Mouse (Mus musculus) activated CD4-positive, CD25-positive, alpha-beta regulatory T cell, adult 4 months (primary cell): Measurements from ENCODE around the gene Fam228a. TPM values are rescaled to one million over a fixed set of nuclear protein-coding genes. Genes with fewer than 3 reads are reported as not detected.
"Not testable (repeated sequence)": the region's sequence is repeated elsewhere in the genome, so short reads cannot be mapped to it uniquely, and the experiment has no call there.

Experiments used
- ATAC-seq: one replicate; pipeline ENCODE4 v1.8.0; 2017
- polyA plus RNA-seq, 2 experiments: library from polyadenylated mRNA; unstranded; fragments of 100-300 nt; shearing (Covaris generic); gene quantifications; one replicate each; pipeline ENCODE4 v1.2.1; 2017

Gene Fam228a
- polyA plus RNA-seq = not detected

DNA sequence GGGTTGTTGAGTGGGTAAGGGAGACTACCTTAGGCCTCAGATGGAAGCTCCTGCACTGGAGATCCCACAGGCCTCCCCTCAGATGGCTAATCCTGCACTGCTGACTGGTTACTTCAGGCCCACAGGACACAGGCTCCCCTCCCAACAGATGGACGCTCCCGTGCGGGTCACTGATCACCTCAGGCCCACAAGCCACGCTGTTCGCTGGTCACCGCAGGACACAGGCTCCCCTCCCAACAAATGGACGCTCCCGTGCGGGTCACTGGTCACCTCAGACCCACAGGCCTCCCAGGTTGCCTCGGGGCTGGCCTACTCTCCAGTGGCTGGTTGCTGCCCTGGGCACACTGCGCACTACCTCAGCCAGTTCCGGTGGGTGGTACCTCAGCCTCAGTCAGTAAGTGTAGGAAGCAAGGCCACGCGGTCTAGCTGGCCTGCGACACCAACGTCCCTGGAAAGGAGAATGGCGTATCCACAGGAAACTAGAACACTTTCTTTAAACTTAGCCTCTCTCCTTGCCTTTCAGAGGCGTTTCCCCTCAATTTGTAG is at the start of gene Fam228a:
Gene Fam228a (minus strand): TSS at position 400 of the 546 bp plus-strand sequence.
- no peak for ATAC-seq

DNA sequence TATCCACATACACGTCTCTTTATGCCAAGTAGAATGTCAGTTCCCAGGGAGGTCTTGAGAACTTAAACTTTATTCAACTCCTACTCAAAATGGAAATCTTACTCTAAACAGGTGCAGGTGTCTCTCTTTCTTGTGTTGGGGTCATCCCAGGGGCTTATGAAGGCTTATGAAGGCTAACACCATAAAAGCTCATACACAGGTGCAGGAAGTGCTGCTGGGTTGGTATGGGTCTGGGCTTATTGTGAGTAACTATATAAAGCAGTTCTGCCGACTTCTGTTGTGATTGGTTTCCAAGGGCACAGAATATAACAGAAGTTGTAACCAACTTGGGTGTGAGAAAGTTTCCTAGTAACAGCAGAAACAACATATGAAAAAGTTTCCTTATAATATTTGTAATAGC is 46.2 kb upstream of the Fam228a start:
- no peak for ATAC-seq

DNA sequence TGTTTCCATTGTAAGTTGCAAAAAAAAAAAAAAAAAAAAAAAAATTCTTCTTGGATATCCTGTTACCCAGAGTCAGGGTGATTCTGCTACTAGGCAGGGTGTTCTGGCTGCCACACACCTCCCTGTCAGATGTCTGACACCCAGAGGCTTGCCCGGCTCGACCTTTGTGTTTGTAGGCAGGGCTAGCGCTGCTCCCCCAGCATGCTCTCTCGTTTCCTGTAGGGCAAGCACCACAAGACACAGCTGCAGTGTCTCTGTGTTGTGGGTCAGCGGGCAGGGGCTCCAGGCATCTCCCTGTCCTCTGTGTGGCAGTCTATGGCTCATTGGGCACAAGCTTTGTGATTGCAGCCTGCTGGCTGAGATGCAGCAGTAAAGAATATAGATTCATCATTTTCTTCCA is 45.4 kb upstream of the Fam228a start:
- no peak for ATAC-seq

DNA sequence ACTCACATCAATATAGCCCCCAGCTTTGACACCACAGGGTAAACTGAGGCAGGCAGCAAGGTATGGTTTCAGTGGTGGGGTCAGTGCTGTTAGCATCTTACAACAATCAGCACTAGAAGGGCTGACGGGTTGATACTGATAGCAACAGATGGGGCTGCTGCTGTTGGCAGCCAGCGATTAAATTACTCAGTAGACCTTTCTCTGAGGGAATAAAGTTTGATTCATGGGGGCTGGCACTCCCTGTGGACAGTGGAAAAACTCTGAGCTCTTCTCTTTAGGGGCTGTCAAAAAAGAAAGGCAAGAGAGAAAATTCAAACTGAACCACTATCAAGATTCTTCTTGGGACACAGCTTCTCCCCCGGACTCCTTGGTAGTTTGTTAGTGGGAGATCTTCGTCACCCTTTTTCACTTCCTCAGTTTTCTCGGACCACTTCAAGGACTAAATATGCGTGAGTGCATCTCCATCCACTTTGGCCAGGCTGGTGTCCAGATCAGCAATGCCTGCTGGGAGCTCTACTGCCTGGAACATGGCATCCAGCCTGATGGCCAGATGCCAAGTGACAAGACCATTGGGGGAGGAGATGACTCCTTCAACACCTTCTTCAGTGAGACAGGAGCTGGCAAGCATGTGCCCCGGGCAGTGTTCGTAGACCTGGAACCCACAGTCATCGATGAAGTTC is 43.6 kb upstream of the Fam228a start:
- not testable (repeated sequence) for ATAC-seq

DNA sequence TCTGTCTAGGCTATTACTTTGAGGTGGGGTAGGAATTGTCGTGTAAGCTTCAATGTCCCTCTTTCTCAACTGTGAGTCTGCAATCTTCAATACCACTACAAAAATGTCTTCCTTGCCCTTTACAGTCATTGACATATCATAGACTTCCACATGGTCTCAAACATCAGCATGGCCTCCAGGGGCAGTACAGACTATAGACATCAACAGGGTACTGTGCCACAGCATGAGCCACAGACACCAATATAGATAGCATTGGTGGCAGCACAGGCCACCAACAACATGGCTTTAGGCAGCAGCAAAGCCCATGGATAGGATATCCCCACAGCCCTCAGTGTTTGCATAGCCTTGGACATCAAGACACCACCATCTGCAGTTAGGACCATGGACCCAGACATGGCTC is 43.0 kb upstream of the Fam228a start:
- ATAC-seq = no peak

DNA sequence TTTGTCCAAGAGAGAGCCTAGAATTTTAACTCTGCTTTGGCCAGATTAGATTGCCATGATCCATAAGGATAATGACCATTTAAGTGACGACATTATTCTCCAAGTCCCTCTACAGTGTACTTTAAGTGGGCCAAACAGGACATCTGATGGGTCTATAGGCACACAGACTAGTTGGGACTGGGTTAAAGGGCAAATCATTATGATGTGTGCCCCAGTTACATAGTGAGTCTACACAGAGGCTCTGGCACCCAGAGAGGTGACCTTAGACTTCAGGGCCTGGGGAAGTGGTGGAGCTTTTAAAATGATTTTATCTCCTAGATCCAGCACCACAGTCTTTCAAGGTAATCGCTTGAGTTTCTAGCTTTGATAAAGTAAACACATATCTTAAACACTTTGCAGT is 42.0 kb upstream of the Fam228a start:
- ATAC-seq = no peak

DNA sequence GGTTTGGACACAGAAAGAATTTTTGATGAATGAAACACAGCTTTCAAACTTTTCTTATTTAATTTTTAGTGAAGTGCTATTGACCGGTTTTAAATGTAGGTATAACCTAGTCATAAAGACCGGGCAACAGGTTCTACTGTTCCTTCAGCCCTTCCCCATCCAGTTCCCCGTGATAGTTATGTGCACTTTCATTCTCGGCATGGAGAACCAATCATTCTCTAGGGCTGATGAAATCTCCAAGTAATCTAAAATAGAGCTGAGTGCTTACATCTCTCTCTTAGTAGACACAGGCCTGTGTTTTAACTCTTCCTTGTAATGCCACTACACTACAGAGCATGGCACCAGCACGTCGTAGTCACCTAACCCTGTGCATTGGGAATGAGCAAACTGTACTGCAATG is 39.5 kb upstream of the Fam228a start:
- ATAC-seq = no peak

DNA sequence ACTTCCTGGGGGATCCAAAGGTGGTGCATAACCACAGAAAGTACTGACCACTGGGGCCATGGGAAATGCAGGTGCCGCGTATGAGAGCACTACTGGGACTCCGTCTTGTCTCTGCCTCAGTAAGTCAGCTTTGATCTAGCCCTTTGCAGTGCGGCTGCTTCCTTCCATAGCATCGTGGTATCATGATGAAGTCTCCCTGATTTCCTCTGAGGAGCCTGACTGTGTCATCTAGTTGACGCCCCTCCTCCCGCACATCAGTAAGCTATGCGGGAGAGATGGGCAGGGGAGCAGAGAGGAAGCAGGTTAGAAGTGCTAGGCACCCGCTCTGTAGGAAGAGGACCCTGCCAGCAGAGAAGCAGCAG is 37.3 kb upstream of the Fam228a start:
- no peak for ATAC-seq

DNA sequence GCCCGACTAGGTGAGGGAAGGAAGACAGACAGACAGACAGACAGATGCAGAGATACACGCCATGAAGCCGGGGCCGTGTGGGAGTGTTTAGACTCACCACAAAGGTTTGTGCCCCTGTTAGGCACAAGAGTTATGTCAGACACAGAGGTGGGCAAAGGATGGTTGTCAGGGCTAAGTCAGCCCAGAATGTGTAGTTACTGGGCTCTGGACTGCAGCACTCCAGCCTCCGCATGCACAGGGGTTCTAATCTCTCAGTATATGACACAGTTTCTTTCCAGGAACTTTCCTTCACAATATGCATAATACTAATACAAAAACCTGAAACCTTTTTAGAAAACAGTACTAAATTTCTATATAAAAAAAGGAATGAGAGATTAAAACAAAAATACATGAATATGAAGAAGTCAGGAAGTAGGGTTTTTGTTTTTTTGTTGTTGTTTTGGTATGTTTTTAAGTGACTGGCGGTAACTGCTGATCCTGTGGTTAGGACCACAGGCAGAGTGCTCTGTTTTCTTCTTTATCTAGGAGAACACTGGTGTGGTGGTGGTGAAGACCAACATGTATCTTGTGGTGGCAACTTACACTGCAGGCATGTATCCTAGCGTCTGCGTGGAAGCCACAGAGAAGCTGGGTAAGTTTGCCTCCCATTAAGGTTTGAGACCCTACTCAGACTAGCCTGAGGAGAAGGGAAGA is 36.8 kb upstream of the Fam228a start:
- ATAC-seq = no peak

DNA sequence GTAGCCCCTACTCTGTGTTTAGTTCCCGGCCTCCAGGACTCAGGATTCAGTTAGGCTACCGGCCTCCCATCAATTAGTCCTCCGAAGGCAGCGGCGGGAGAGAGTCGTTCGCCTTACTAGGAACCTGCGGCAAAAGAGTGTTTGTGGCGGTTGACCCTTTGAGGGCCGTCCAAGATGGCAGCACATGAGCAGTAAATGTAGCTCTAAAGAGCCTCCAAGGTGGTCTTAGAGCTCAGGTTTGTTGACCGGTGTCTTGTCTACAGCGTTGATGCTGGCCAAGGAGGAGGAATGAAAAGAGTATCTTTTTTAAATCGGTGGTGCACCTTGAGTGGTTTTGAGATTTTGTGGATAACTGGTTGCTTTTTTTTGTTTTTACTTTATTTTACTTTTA is 31.1 kb upstream of the Fam228a start:
- peak; percentile 12 for ATAC-seq

DNA sequence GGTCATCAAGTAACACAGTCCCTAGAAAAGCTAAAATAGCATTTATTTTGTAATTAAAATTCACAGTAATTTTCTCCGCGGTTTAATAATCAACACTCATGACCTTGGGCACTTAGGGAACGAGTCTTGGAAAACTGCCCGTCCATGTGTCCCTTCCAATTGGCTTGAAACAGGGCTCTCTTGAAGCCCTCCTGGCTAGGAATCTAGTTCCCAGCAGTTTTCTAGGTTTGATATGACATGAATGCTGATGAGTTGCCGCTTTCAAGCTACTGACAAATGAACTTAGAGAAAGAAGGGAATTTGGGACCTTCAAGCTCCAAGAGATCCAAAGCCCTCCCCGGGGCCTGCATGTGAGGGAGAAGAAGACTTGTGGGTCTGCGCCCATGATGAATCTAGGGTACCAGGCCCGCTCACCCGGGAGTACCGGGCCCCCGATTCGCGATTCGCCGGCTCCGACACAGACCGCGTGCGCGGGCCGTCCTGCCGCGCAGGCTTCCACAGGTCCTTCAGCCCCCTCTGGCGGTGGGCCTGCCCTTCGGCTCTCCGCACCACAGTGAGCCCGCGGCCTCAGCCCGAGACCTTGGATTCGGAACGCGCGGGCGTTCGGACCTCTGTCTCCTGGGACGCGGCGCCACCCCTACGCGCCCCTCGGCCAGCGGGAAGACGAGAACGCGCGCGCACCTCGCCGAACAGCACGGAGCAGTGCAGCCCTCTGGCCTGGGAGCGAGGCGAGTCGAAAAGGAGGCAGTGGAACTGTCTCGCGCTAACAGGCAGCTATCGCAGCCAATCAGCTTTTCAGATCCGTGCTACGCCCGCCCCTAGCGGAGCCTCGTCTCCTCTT is 30.5 kb upstream of the Fam228a start, which contains the start of the genes Pfn4 and Fam228b:
Gene Pfn4 (plus strand): TSS at position 531 of the 841 bp plus-strand sequence.
Gene Fam228b (minus strand): TSS at position 776 of the 841 bp plus-strand sequence.
- peak; percentile 99 for ATAC-seq

DNA sequence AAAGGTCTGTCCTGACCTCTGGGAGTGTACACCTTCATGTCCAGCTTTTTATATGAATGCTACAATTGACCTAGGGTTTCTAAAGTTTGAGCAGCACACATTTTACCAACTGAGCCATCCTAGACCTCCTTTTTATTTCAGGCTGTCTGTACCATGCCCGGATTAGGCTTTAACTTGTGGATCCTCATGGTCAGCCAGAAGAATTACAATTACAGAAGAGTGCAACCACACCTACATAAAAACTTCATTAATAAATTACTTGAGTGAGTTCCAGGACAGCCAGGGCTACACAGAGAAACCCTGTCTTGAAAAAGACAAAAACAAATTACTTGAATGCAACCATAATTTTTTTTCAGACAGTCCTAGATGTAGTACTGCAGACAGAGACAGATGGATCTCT is 18.8 kb upstream of the Fam228a start:
- ATAC-seq = no peak

DNA sequence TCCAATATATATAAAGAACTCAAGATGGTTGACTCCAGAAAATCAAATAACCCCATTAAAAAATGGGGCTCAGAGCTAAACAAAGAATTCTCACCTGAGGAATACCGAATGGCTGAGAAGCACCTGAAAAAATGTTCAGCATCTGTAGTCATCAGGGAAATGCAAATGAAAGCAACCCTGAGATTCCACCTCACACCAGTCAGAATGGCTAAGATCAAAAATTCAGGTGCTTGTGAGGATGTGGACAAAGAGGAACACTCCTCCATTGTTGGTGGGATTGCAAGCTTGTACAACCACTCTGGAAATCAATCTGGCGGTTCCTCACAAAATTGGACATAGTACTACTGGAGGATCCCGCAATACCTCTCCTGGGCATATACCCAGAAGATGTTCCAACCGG is 16.2 kb upstream of the Fam228a start:
- not testable (repeated sequence) for ATAC-seq

DNA sequence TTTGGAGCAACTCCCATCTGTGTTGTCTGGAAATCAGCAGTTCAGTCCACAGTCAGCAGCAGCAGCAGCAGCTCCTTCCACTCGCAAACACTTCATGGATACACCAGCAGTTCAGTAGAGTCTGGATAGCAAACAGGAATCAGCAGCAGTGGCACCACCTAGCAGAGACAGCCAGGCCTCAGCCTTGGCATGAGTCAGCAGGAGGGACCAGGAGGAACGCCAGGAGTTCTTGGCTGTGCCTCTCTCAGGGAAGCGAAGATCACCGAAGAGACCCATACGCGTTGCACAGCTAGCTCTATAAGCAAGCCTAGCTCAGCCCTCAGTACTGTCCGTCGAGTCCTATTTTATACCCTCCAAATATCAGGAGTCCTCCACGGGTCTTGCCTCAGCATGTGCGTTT is 6.3 kb upstream of the Fam228a start:
- ATAC-seq = no peak

DNA sequence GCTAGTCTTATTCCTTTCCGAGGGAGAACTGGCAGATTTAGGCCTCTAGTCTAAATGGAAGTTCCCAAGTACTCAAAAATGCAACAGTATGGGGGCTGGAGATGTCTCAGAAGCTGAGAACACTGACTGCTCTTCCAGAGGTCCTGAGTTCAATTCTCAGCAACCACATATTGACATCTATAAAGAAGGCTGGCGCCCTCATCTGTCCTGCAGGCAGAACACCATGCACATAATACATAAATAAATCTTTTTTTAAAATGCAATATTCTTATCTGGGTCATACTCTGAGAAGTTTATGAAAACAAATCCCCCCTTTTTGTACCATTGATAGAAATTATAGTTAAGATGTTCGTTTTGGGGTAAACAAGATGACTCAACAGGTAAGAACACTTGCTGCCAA is 4.0 kb upstream of the Fam228a start:
- no peak for ATAC-seq

DNA sequence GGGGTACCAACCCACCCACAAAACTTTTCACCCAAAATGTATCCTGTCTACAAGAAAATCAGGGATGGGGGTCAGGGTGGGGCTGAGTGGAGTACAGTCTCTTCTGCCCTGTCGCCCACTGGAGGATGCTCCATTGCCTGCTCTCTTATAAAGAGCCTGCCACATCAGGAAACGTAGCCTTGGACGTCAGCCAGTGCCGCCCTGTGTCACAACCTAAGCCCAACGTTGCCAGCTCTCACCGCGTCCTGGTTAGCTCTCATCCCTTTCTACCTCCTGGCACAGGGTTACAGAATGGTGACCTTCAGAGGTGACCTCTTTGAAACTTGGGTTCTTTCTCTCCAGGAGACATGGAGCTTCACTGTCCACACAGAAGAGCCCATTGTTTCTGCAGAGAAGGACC is 2.6 kb upstream of the Fam228a start:
- ATAC-seq = no peak

DNA sequence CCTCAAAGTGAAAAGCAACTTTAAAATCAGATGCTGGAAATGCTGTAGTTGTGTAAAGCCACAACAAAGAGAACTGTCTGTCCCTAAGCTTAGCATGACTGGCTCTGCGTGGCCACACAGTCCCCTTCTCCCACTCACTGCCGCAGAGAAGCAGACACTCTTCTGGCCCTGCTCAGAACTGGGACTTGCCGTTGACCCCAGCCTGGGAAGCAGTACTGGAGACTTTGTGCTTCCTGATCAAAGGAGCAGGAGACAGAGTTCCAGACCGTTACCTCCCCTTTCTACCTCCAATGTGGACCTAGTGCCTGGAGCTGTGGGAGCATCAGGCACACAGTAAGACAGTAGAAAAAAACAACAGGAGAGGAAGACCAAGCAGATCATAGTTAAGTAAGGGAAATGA is 5.9 kb downstream of the Fam228a start:
- ATAC-seq = no peak

DNA sequence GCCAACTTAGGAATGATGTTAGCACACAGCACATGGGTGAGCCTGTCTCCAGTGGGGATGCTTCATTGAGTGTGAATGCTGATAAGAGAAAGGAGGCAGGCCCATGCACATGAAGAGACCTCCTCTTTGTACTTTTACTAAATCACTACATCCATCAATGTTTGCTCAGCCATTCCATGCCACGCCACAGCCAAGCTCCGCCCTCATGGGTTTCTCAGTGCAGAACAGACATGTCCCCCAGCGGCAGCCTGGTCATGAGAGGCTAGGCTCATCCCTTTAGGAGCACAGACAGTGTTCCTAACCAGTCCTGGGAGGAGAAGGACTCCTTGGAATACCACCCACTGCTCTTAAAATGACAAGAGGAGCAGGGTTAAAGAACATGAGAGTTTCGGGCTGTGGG is 6.6 kb downstream of the Fam228a start:
- ATAC-seq = no peak

DNA sequence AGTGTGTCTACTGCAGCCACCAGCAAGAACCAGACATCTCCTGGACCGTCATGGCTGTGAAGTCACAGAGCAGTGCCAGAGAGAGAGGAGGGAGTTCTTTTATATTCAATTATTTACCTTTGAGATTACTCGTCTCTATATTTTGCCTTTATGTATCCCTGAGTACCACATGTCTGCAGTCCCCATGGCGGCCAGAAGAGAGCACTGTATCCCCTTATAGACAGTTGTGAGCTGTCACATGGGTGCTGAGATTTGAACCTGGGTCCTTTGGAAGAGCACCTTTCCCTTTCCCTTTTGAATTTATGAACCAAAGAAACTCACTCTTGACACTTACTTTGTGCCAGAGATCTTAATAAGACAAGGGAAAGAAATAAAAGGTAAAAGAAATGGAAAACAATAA is 9.1 kb downstream of the Fam228a start:
- no peak for ATAC-seq

DNA sequence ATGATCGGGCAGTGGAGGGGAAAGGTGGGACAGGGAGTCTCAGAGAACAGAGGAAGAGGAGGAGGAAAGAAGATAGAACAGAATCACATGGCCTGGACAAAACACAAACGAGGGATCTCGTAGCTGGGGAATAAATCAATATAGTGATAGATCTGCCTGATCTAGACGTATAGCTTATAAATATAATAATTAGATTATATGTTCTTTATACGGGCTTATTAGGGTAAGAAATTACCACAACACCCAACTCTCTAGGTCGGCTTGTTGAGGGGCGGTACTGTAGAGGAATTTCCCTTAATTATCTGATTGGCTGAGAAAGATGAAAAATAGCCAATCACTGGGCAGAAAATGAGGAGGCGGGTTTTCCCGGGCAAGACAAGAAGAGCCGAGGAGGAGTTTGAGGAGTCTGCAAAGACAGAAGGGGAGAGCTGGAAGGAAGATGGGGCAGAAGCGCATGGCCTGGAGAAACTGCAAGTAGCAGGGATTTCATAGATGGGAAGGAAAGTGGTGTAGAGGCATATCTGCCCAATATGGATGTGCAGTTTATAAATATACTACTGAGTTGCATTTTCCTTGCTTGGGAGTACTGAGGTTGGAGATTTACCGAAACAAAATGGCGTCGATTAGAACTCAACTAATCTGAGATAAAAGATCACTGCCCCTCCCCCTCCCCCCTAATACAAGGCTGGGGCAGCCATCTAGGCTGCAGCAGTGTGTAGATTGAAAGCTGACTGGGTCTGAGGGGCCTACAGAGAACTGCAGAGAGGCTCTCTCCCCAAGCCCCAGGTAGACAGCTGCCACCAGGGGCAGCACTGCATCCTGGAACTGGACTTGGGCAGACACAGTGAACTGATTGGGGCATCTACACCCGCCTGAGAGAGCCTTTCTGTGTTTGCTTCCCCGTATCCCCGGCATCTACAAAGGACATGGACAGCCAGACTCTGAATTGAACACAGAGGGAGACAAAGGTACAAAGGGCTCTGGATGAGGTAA is 18.2 kb downstream of the Fam228a start:
- no peak for ATAC-seq

DNA sequence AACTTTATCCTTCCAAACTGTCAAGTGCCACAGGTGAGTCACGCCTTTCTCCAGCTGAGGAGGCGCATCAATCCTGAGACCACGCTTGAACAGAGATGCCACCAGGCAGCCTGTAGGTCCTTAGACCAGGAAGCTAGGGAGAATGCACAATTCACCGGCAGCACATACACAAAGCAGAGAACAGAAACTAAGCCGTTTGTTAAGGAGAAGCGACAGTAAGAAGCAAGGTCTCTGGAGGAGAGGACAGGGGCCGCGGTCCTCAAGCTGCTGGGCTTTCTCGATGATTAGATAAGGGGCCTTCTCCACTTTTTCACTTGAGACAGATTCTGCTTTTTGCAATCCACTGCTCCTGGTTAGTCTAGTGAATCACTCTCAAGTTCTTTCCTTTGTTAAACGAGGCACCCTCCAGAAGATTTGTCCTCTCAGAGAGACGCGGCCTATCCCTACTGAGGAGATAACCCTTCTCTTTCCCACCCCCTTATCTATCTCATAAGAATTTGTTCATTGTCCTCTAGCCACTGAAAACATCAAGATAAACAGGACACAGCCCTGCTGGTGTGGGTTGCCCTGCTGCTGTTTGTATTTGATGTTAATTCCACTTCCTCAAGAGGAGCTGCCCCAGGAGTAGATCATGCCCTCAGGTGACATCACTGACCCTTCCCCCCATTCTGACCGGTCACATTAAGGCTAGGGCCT is 19.0 kb downstream of the Fam228a start:
- ATAC-seq = no peak
